Mouse (Mus musculus): ENCODE measurements at regions not wholly inside any gene's neighbourhood (a gene's known extent, or its start where the extent isn't known, plus 50 kb on each side); places are given as distances from the start of the nearest gene placed in this dataset.
"Not testable (repeated sequence)": the region's sequence is repeated elsewhere in the genome, so short reads cannot be mapped to it uniquely, and the experiment has no call there.

DNA sequence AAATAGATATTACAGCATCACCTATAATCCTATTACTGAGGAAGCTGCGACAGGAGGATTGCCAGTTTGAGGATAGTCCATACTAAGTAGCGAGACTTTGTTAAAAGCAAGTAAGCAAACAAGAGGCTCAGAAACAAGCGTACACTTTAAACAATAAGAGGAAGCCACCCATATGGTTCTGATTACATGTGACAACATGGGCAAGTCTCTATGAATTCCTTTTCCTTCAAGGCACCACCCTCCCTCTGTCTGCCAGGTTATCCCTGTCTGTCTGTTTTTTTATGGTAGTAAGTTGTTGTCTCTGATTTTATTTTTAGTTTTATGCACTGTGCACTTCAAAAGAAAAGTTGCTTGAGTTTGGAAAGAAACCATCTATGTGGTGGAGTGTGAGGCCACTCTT is 76.8 kb upstream of the Tars start:
- no peak for DNase-seq (ENCODE audit: low read depth)

DNA sequence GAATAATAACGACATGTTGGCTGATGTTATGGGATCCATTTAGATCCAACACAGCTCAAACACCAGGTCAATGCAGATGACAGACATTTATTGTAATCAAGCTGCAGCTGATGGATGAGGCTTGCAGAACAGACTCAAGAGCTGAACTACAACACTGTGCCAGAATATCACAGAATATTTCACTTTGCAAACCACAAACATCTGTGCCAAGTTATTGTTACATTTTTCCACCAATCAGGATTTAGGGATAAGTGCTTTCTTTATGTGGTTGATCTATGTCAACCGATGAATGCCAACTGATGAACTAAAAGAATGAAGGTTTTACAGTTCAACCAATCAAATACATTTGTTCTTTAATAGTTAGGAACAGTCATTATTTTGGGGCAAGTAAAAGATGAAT is 63.9 kb upstream of the Tars start:
- DNase-seq (ENCODE audit: low read depth) = no peak

DNA sequence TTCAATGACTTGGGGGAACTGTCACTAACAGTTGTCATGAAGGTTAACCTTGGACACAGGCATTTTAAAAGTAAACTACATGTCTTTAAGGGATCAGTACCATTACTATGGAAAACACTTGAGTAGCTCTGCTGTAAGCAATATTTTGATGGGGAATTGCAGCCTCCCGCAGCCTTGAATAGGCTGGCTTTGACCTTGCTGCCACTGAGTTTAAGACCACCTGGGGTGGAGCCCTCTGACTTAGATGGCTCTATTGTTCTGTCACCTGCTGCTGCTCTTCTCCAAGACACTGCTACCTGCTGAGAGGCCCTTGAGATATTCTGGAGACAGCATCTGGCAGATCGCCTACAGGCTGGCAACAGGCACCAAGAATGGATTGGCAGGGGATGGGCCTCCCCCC is 62.1 kb upstream of the Tars start:
- DNase-seq (ENCODE audit: low read depth) = not testable (repeated sequence)

DNA sequence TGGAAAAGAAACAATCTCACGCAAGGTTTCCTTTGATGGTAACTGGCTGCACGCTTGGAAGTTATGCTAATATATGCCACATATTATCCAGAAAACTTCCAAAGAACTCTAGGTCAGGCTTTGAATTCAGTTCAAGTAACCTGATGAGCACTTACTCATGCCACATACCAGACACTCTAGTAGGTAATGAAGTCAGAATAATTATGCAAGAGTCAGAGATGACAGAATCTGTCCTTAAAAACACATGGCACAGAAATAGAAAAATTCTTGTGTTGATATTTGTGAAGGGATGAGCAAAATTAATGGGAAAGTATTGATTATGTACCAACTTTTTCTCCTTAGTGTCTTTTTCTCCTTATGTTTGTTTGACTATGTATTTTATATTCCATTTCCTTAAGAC is 59.8 kb upstream of the Tars start:
- no peak for DNase-seq (ENCODE audit: low read depth)

DNA sequence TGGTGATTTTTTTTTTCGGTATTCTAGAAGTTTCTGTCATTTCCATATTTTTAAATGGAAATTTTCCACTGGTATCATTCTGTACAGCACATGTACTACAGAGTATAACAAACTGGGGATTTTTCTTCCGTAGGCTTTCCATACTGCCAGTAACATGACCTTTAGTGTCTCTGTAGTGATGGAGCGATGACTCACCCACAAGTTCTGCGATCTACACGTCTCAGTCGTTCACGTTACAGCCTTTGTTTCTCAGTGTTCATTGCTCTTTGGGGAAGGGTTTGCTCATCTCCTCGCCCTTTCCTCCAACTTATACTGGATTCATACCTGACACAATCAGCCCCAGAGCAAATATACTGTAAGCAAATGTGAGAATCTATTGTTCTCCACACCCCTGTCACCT is 57.8 kb upstream of the Tars start:
- no peak for DNase-seq (ENCODE audit: low read depth)

DNA sequence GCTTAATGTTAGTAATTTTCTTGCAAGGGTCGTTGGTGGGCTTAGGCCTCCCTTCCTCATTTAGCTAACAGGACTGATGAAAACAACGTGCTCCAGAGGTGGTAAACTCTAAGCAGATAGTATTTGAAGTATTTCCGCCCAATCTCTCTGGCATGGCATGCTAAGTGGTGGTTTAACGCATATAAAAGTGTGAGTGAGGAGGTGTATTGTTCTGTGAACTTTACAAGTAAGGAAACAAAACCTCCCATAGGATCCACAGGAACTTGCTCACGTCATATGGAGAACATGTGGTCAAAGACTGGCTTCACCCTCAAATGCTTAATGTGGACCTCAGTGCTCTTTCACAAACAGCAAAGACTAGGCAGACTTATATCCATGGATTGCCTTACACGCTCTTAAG is 56.5 kb upstream of the Tars start:
- no peak for DNase-seq (ENCODE audit: low read depth)

DNA sequence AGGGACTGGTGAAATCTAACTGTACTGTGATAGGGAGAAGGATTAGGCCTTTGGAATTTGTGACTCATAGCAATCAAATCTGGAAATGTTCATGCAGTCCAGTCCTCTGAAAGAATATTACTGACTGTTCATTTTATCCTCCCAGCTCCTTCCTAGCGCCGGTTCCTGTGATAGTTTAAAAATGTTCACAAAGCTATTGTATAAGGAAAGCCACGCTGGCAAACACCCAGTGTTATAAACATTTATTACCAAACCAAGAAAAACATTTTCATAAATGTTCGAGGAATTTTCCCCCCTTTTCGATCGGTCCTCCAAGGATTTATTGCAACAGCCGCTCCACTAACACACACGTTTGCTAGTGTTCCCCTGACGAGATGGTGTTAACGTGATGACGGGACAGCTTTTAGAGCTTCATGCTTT is 55.9 kb upstream of the Tars start:
- no peak for DNase-seq (ENCODE audit: low read depth)

DNA sequence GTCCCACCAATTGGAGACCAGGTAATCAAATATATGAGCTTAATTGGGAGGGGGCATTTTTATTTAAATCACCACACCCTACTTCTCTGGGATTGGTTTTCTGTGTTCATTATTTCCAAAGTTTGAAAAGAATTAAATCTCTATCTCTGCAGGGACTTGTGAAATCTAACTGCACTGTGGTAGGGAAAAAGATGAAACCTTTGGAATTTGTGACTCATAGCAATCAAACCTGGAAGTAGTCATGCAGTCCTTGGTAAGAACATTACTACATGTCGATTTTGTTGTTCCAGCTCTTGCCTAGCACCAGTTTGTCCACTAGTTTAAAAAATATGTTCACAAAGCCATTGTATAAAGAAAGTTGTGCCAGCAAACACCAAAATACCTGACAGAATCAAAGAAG is 54.5 kb upstream of the Tars start:
- DNase-seq (ENCODE audit: low read depth) = no peak

DNA sequence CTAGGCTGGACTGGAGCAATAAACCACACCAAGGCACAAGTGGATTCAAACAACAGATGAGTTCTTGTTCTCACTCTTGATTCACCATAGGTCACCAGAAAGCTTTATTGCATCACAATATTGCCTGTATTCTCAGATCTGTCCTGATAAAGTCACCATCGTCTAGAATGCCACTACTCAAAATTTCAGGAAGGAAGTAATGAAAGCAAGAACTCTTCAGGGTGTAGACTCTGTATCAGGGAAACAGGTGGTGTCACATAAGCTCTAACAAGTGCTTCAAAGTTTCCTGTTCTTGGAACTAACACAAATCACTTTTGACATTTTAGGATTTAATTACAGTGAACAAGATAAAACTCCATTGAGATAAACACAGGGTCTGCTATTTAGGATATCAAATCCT is 52.2 kb upstream of the Tars start:
- DNase-seq (ENCODE audit: low read depth) = no peak

Measured in gonadal fat pad, adult 2 months (tissue).